Mouse (Mus musculus): ENCODE results near the gene Rrp12.
"Not testable (repeated sequence)": the region's sequence is repeated elsewhere in the genome, so short reads cannot be mapped to it uniquely, and the experiment has no call there.

Rrp12 gene

GRCm38 (mm10) chr19:41850021-41850718, 45.8 kb downstream of the Rrp12 start:
- no peak for DNase-seq (ENCODE audit: extremely low spot score, low read depth, low spot score)

- peak; percentile 69 for DNase-seq (ENCODE audit: extremely low spot score, low read depth, low spot score)
Measured at GRCm38 (mm10) chr19:41847992-41848851, 47.8 kb downstream of the Rrp12 start, which contains the start of gene Frat2. Frat2 (minus strand) TSS chr19:41848132.

- not testable (repeated sequence) for DNase-seq (ENCODE audit: extremely low spot score, low read depth, low spot score)
Measured at GRCm38 (mm10) chr19:41847614-41847991, 48.4 kb downstream of the Rrp12 start.

GRCm38 (mm10) chr19:41847091-41847581, 48.8 kb downstream of the Rrp12 start:
- no peak for DNase-seq (ENCODE audit: extremely low spot score, low read depth, low spot score)

GRCm38 (mm10) chr19:41846366-41847090, 49.4 kb downstream of the Rrp12 start:
- no peak for DNase-seq (ENCODE audit: extremely low spot score, low read depth, low spot score)

- DNase-seq (ENCODE audit: extremely low spot score, low read depth, low spot score), result no peak
Measured at GRCm38 (mm10) chr19:41844345-41844744, 51.6 kb downstream of the Rrp12 start.

- no peak for DNase-seq (ENCODE audit: extremely low spot score, low read depth, low spot score)
Measured at GRCm38 (mm10) chr19:41842706-41843105, 53.3 kb downstream of the Rrp12 start.

- DNase-seq (ENCODE audit: extremely low spot score, low read depth, low spot score), result no peak
Measured at GRCm38 (mm10) chr19:41842196-41842595, 53.8 kb downstream of the Rrp12 start.

- no peak for DNase-seq (ENCODE audit: extremely low spot score, low read depth, low spot score)
Measured at GRCm38 (mm10) chr19:41841105-41841750, 54.7 kb downstream of the Rrp12 start.

GRCm38 (mm10) chr19:41839685-41840084, 56.3 kb downstream of the Rrp12 start:
- no peak for DNase-seq (ENCODE audit: extremely low spot score, low read depth, low spot score)

GRCm38 (mm10) chr19:41838808-41839207, 57.2 kb downstream of the Rrp12 start:
- DNase-seq (ENCODE audit: extremely low spot score, low read depth, low spot score), result no peak

GRCm38 (mm10) chr19:41837917-41838261, 58.1 kb downstream of the Rrp12 start:
- no peak for DNase-seq (ENCODE audit: extremely low spot score, low read depth, low spot score)

- no peak for DNase-seq (ENCODE audit: extremely low spot score, low read depth, low spot score)
Measured at GRCm38 (mm10) chr19:41837194-41837916, 58.6 kb downstream of the Rrp12 start.

- no peak for DNase-seq (ENCODE audit: extremely low spot score, low read depth, low spot score)
Measured at GRCm38 (mm10) chr19:41836719-41837118, 59.3 kb downstream of the Rrp12 start.

GRCm38 (mm10) chr19:41835816-41836215, 60.2 kb downstream of the Rrp12 start:
- no peak for DNase-seq (ENCODE audit: extremely low spot score, low read depth, low spot score)

GRCm38 (mm10) chr19:41835407-41835806, 60.6 kb downstream of the Rrp12 start:
- DNase-seq (ENCODE audit: extremely low spot score, low read depth, low spot score), result no peak

GRCm38 (mm10) chr19:41832501-41833201, 63.3 kb downstream of the Rrp12 start:
- DNase-seq (ENCODE audit: extremely low spot score, low read depth, low spot score), result no peak

- no peak for DNase-seq (ENCODE audit: extremely low spot score, low read depth, low spot score)
Measured at GRCm38 (mm10) chr19:41831718-41832391, 64.1 kb downstream of the Rrp12 start.

- no peak for DNase-seq (ENCODE audit: extremely low spot score, low read depth, low spot score)
Measured at GRCm38 (mm10) chr19:41831101-41831570, 64.8 kb downstream of the Rrp12 start.

All from hindlimb bud, embryonic 11.5 days (tissue).